Mouse (Mus musculus) neural tube, embryonic 14.5 days (tissue): Measurements from ENCODE around the gene AA467197. TPM values are rescaled to one million over a fixed set of nuclear protein-coding genes. Genes with fewer than 3 reads are reported as not detected.
A peak's percentile ranks its signal among the peaks of the same experiment; 100 is the strongest.

ENCODE experiments used
- ATAC-seq: fragments of 200-750 bp; cut with Nextera tagmentation; 2 replicates; pipeline ENCODE4 v1.8.0; 2017; ENCODE audit warnings: low read depth, mild to moderate bottlenecking, moderate TSS enrichment, moderate library complexity
- H3K27ac ChIP-seq: fragments of 300-500 bp; sonication (generic); 2 replicates; pipeline ENCODE4 v1.5.1; 2014; ENCODE audit warnings: low read depth, mild to moderate bottlenecking, control low read depth, low read length, moderate library complexity, mixed read lengths
- H3K27me3 ChIP-seq: fragments of 300-500 bp; sonication (generic); 2 replicates; pipeline ENCODE4 v1.6.1; 2014; ENCODE audit warnings: low read length; ENCODE audit not compliant: control insufficient read depth, insufficient read depth
- H3K36me3 ChIP-seq: fragments of 300-500 bp; sonication (generic); 2 replicates; pipeline ENCODE4 v1.6.1; 2014; ENCODE audit warnings: low read length, mixed read lengths; ENCODE audit not compliant: control insufficient read depth, insufficient read depth
- H3K4me1 ChIP-seq: fragments of 300-500 bp; sonication (generic); 2 replicates; pipeline ENCODE4 v1.6.1; 2014; ENCODE audit warnings: low read length; ENCODE audit not compliant: control insufficient read depth, insufficient read depth
- H3K4me2 ChIP-seq: fragments of 300-500 bp; sonication (generic); 2 replicates; pipeline ENCODE4 v1.6.1; 2014; ENCODE audit warnings: mild to moderate bottlenecking, low read depth, low read length, control low read depth
- H3K4me3 ChIP-seq: fragments of 300-500 bp; sonication (generic); 2 replicates; pipeline ENCODE4 v1.5.1; 2014; ENCODE audit warnings: low read depth, low read length, control low read depth, mixed read lengths
- H3K9ac ChIP-seq: fragments of 300-500 bp; sonication (generic); replicated peaks from 2 replicates; pipeline ENCODE4 v1.6.1; 2014; ENCODE audit warnings: low read depth, mild to moderate bottlenecking, control low read depth, low read length, mixed read lengths
- H3K9me3 ChIP-seq: fragments of 300-500 bp; sonication (generic); 2 replicates; pipeline ENCODE4 v1.6.1; 2016; ENCODE audit warnings: low read length; ENCODE audit not compliant: control insufficient read depth
- WGBS: fragments of 180-500 bp; shearing (Covaris S2); extraction: QIAGEN DNeasy Blood & Tissue Kit; methylation state at CpG from one replicate; pipeline ENCODE4 v1.1.7; 2014; 5-methylcytosine and 5-hydroxymethylcytosine counted together
- microRNA counts: library from miRNA; unstranded; fragments of <30 nt; microRNA quantifications from one replicate; lab custom pipeline; 2016
- microRNA-seq: library from miRNA; unstranded; fragments of <30 nt; microRNA quantifications from one replicate; pipeline ENCODE4, GENCODE M21; 2016
- polyA plus RNA-seq: library from polyadenylated mRNA; unstranded; fragments of >200 nt; fragmentation: Nextera tagmentation; extraction: Ambion mirVana; gene quantifications from 2 replicates; pipeline ENCODE4 v1.2.1, GENCODE M21; 2014

AA467197 gene
- polyA plus RNA-seq, 1 experiment from 2014 or later = 0.64 TPM

- Histone ChIP-seq H3K4me1 (no peaks in the 10 kb centered on the region), H3K27me3 (no peaks in the 10 kb centered on the region), H3K27ac (no peak overlapping the region), H3K4me2 (no peak overlapping the region), H3K36me3 (no peaks in the 10 kb centered on the region), H3K9me3 (no peaks in the 10 kb centered on the region), H3K4me3 (no peak overlapping the region), H3K9ac (no peak overlapping the region)
- no peak for ATAC-seq
- WGBS = 100% methylated on average over 2 of the region's 2 CpGs
Observed at GRCm38 (mm10) chr2:122675126-122675525, 38.3 kb downstream of the AA467197 start.

DNA sequence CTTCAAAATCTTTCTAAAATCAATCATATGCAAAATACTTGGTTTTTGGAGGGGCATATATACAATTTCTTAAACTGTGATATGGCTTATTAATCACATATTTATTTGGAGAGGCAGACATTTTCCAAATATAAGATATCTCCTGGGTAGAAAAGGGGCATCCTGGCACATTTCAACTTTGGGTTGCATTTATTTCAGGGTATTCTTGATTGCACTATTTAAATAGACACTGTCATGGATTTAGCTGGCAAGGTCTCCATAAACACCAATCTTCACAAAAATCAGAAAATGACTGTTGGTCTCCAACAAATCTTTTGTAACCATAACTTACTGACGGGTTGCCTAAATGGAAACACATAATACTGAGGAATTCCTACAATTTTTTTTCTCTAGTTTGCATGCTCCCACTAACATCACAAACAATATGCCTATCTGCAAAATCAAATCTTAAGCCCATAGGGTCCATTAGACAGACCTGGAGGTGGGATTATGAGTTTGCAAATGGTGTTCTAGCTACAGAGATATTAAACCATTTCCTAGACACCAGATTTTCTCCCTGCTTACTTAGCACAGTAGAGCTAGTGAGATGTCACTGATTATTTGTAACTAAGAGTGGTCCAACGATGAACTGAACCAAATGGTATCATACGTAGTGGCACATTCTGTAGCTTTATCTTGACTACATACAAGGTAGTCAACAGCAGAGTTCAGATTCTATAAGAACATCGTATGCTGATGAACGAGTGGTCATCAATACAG is 44.8 kb downstream of the AA467197 start:
- Histone ChIP-seq H3K4me2 (no peak overlapping the region), H3K9ac (no peak overlapping the region), H3K4me1 (no peaks in the 10 kb centered on the region), H3K4me3 (no peak overlapping the region), H3K27me3 (no peaks in the 10 kb centered on the region), H3K27ac (no peak overlapping the region), H3K36me3 (peaks cover 4% of the 10 kb centered on the region; the same call in 1 of the 2 replicates), H3K9me3 (peaks cover 11% of the 10 kb centered on the region)
- WGBS = 87% methylated on average over 5 of the region's 5 CpGs
- ATAC-seq = 0 out of 2 replicates have a peak, but pooled peaks have one; percentile 21

GRCm38 (mm10) chr2:122682520-122682919 is 45.7 kb downstream of the AA467197 start:
- Histone ChIP-seq H3K4me3 (no peak overlapping the region), H3K27ac (no peak overlapping the region), H3K4me2 (no peak overlapping the region), H3K4me1 (no peaks in the 10 kb centered on the region), H3K27me3 (no peaks in the 10 kb centered on the region), H3K9ac (no peak overlapping the region), H3K36me3 (peaks cover 4% of the 10 kb centered on the region; the same call in 1 of the 2 replicates), H3K9me3 (peaks cover 11% of the 10 kb centered on the region)
- ATAC-seq = no peak
- 54% methylated on average over 2 of the region's 2 CpGs for WGBS

GRCm38 (mm10) chr2:122683641-122684040 is 46.9 kb downstream of the AA467197 start:
- Histone ChIP-seq H3K36me3 (peaks cover 4% of the 10 kb centered on the region; the same call in 1 of the 2 replicates), H3K9ac (no peak overlapping the region), H3K27ac (no peak overlapping the region), H3K4me2 (no peak overlapping the region), H3K4me1 (no peaks in the 10 kb centered on the region), H3K27me3 (no peaks in the 10 kb centered on the region), H3K4me3 (no peak overlapping the region), H3K9me3 (peaks cover 11% of the 10 kb centered on the region)
- 0 out of 2 replicates have a peak, but pooled peaks have one; percentile 28 for ATAC-seq
- WGBS = 43% methylated on average over 1 of the region's 1 CpGs

GRCm38 (mm10) chr2:122686665-122687064 is 49.9 kb downstream of the AA467197 start:
- H3K4me3 ChIP-seq = no peak overlapping the region
- no peak overlapping the region for H3K9ac ChIP-seq
- no peak for ATAC-seq
- H3K9me3 ChIP-seq = peaks cover 6% of the 10 kb centered on the region
- no peak overlapping the region for H3K27ac ChIP-seq
- H3K27me3 ChIP-seq = no peaks in the 10 kb centered on the region
- peaks cover 4% of the 10 kb centered on the region; the same call in 1 of the 2 replicates for H3K36me3 ChIP-seq
- no peaks in the 10 kb centered on the region for H3K4me1 ChIP-seq
- WGBS = 83% methylated on average over 6 of the region's 6 CpGs
- no peak overlapping the region for H3K4me2 ChIP-seq

MicroRNAs encoded within 50 kb of the gene (microRNA counts, 519-probe panel; counts per million panel counts)
- microRNA mmu-miR-147 (lab: Ali Mortazavi, UCI) = not detected

Small RNA genes lying within 50 kb of the gene (microRNA-seq; reads per million reads assigned to microRNA genes)
- 4.6 reads per million, percentile 8 among the genes with 10 or more reads in this experiment for gene Mir147

Other genes with a start within 250 kb of the AA467197 start
- gene Slc28a2, start 210.5 kb upstream of the AA467197 start, polyA plus RNA-seq = 0.14 TPM in 1 of 2 replicates, not detected in the other
- not detected in 2 replicates for gene Gm14085, start 152.0 kb upstream of the AA467197 start, polyA plus RNA-seq
- gene Gatm, start 25.7 kb upstream of the AA467197 start, polyA plus RNA-seq = 35.3 and 37.6 TPM in 2 replicates
- 12.5 and 13.9 TPM in 2 replicates for gene Slc30a4, start 65.7 kb downstream of the AA467197 start, polyA plus RNA-seq
- 84.3 and 86.5 TPM in 2 replicates for gene Bloc1s6, start 101.5 kb downstream of the AA467197 start, polyA plus RNA-seq
- 3.0 and 3.3 TPM in 2 replicates for gene Sqor, start 128.3 kb downstream of the AA467197 start, polyA plus RNA-seq